Mouse (Mus musculus): ENCODE measurements around the gene Phb2.

GRCm38 (mm10) chr6:124755306-124755705 is 43.2 kb downstream of the Phb2 start:
- TF ChIP-seq POLR2A (IDR thresholded peaks at IDR 0.05; ENCODE audit: borderline replicate concordance, low read depth, low read length) = no peak
- no peak for TF ChIP-seq CTCF (IDR thresholded peaks at IDR 0.05; ENCODE audit: low read depth, low read length)
